Mouse (Mus musculus): ENCODE results near the gene Faf1. TPM values are rescaled to one million over a fixed set of nuclear protein-coding genes. Genes with fewer than 3 reads are reported as not detected.
A peak's percentile ranks its signal among the peaks of the same experiment; 100 is the strongest.

The Faf1 gene
- polyA plus RNA-seq (2012; rRNA removed) (4.1 and 7.3 TPM in 2 replicates), polyA plus RNA-seq (2014; fragmentation: Nextera tagmentation; extraction: Ambion mirVana) (16.6 and 19.2 TPM in 2 replicates)

- peak; percentile 97 for ATAC-seq (ENCODE audit: insufficient read depth)
- H3K4me2 ChIP-seq (ENCODE audit: low read depth) = peak within 1 kb of the TSS; percentile 84
- no peaks in the 10 kb centered on the region for H3K27me3 ChIP-seq (ENCODE audit: control insufficient read depth, insufficient read depth, low read length)
- H3K9ac ChIP-seq (replicated peaks) = peak within 1 kb of the TSS; percentile 90
- TF ChIP-seq EP300 (IDR thresholded peaks at IDR 0.05; ENCODE audit: low read depth) = peak; percentile 22; the same call in 1 of the 2 replicates
- peak; percentile 56; the same call in 1 of the 2 replicates for TF ChIP-seq CTCF (IDR thresholded peaks at IDR 0.05; ENCODE audit: low read depth)
- peak within 1 kb of the TSS; percentile 79 to 86 for H3K4me3 ChIP-seq (ENCODE audit: insufficient read depth in 1 of 2, low read depth in 2 of 2, low read length in 2 of 2)
- H3K36me3 ChIP-seq (replicated peaks; ENCODE audit: control insufficient read depth, insufficient read depth, low read depth) = no peaks in the 10 kb centered on the region
- peaks cover 2 to 8% of the 10 kb centered on the region in 2 experiments for H3K4me1 ChIP-seq (replicated peaks; ENCODE audit: control insufficient read depth in 2 of 2, insufficient read depth in 2 of 2, low read length in 1 of 2)
- H3K27ac ChIP-seq = peak within 1 kb of the TSS; percentile 88
- no peaks in the 10 kb centered on the region for H3K9me3 ChIP-seq (ENCODE audit: control insufficient read depth, low read length)
- under 1% methylated on average over 106 of the region's 107 CpGs for WGBS (ENCODE audit: insufficient replicate concordance)
- DNase-seq (ENCODE audit: low read depth in 3 of 3, low spot score in 3 of 3) = peak; percentile 94 to 95 (median 94)
These were observed at the start of gene Faf1 for GRCm38 (mm10) chr4:109676218-109677215. Faf1 (plus strand) TSS chr4:109676588.

GRCm38 (mm10) chr4:109630215-109630614 lies 46.2 kb upstream of the Faf1 start:
- no peak overlapping the region for H3K9ac ChIP-seq (replicated peaks)
- H3K4me3 ChIP-seq (ENCODE audit: insufficient read depth in 1 of 2, low read depth in 2 of 2, low read length in 2 of 2) = no peak overlapping the region
- H3K36me3 ChIP-seq (replicated peaks; ENCODE audit: control insufficient read depth, insufficient read depth, low read depth) = no peaks in the 10 kb centered on the region
- H3K9me3 ChIP-seq (ENCODE audit: control insufficient read depth, low read length) = no peaks in the 10 kb centered on the region
- 27% methylated on average over 2 of the region's 2 CpGs for whole genome bisulfite sequencing (ENCODE audit: insufficient replicate concordance)
- H3K27ac ChIP-seq = no peak overlapping the region
- no peaks in the 10 kb centered on the region for H3K27me3 ChIP-seq (ENCODE audit: control insufficient read depth, insufficient read depth, low read length)
- ATAC-seq (ENCODE audit: insufficient read depth) = no peak
- DNase-seq (ENCODE audit: low read depth in 3 of 3, low spot score in 3 of 3) = no peak
- TF ChIP-seq CTCF (IDR thresholded peaks at IDR 0.05; ENCODE audit: low read depth) = no peak
- no peak overlapping the region for H3K4me2 ChIP-seq (ENCODE audit: low read depth)
- no peaks in the 10 kb centered on the region for H3K4me1 ChIP-seq (replicated peaks; ENCODE audit: control insufficient read depth in 2 of 2, insufficient read depth in 2 of 2, low read length in 1 of 2)

GRCm38 (mm10) chr4:109631029-109631428 lies 45.4 kb upstream of the Faf1 start:
- ATAC-seq (ENCODE audit: insufficient read depth) (no peak), DNase-seq (ENCODE audit: low read depth in 3 of 3, low spot score in 3 of 3) (no peak)
- H3K9me3 ChIP-seq (ENCODE audit: control insufficient read depth, low read length) = no peaks in the 10 kb centered on the region
- TF ChIP-seq EP300 (IDR thresholded peaks at IDR 0.05; ENCODE audit: low read depth) = no peak
- no peak overlapping the region for H3K27ac ChIP-seq
- H3K9ac ChIP-seq (replicated peaks) = no peak overlapping the region
- H3K36me3 ChIP-seq (replicated peaks; ENCODE audit: control insufficient read depth, insufficient read depth, low read depth) = no peaks in the 10 kb centered on the region
- H3K4me1 ChIP-seq (replicated peaks; ENCODE audit: control insufficient read depth in 2 of 2, insufficient read depth in 2 of 2, low read length in 1 of 2) = no peaks in the 10 kb centered on the region
- WGBS (ENCODE audit: insufficient replicate concordance) = 70% methylated on average over 4 of the region's 4 CpGs
- H3K4me3 ChIP-seq (ENCODE audit: insufficient read depth in 1 of 2, low read depth in 2 of 2, low read length in 2 of 2) = no peak overlapping the region
- H3K4me2 ChIP-seq (ENCODE audit: low read depth) = no peak overlapping the region
- H3K27me3 ChIP-seq (ENCODE audit: control insufficient read depth, insufficient read depth, low read length) = no peaks in the 10 kb centered on the region

GRCm38 (mm10) chr4:109634971-109635370 lies 41.4 kb upstream of the Faf1 start:
- Histone ChIP-seq H3K27ac (no peak overlapping the region), H3K36me3 (replicated peaks; ENCODE audit: control insufficient read depth, insufficient read depth, low read depth) (no peaks in the 10 kb centered on the region), H3K9me3 (ENCODE audit: control insufficient read depth, low read length) (no peaks in the 10 kb centered on the region), H3K4me3 (ENCODE audit: insufficient read depth in 1 of 2, low read depth in 2 of 2, low read length in 2 of 2) (no peak overlapping the region), H3K9ac (replicated peaks) (no peak overlapping the region), H3K4me1 (replicated peaks; ENCODE audit: control insufficient read depth in 2 of 2, insufficient read depth in 2 of 2, low read length in 1 of 2) (no peaks in the 10 kb centered on the region), H3K27me3 (ENCODE audit: control insufficient read depth, insufficient read depth, low read length) (no peaks in the 10 kb centered on the region), H3K4me2 (ENCODE audit: low read depth) (no peak overlapping the region)
- WGBS (ENCODE audit: insufficient replicate concordance) = 73% methylated on average over 2 of the region's 2 CpGs
- no peak for ATAC-seq (ENCODE audit: insufficient read depth)
- peak; percentile 69 for TF ChIP-seq CTCF (IDR thresholded peaks at IDR 0.05; ENCODE audit: low read depth)
- TF ChIP-seq EP300 (IDR thresholded peaks at IDR 0.05; ENCODE audit: low read depth) = no peak
- no peak for DNase-seq (ENCODE audit: low read depth in 3 of 3, low spot score in 3 of 3)

GRCm38 (mm10) chr4:109639356-109639755 lies 37.0 kb upstream of the Faf1 start:
- TF ChIP-seq EP300 (IDR thresholded peaks at IDR 0.05; ENCODE audit: low read depth) = no peak
- H3K9ac ChIP-seq (replicated peaks) = no peak overlapping the region
- H3K27ac ChIP-seq = no peak overlapping the region
- H3K4me2 ChIP-seq (ENCODE audit: low read depth) = no peak overlapping the region
- DNase-seq (ENCODE audit: low read depth in 3 of 3, low spot score in 3 of 3) = no peak
- no peaks in the 10 kb centered on the region for H3K4me1 ChIP-seq (replicated peaks; ENCODE audit: control insufficient read depth in 2 of 2, insufficient read depth in 2 of 2, low read length in 1 of 2)
- no peaks in the 10 kb centered on the region for H3K36me3 ChIP-seq (replicated peaks; ENCODE audit: control insufficient read depth, insufficient read depth, low read depth)
- no peaks in the 10 kb centered on the region for H3K9me3 ChIP-seq (ENCODE audit: control insufficient read depth, low read length)
- 55% methylated on average over 9 of the region's 9 CpGs for WGBS (ENCODE audit: insufficient replicate concordance)
- ATAC-seq (ENCODE audit: insufficient read depth) = no peak
- H3K27me3 ChIP-seq (ENCODE audit: control insufficient read depth, insufficient read depth, low read length) = no peaks in the 10 kb centered on the region
- H3K4me3 ChIP-seq (ENCODE audit: insufficient read depth in 1 of 2, low read depth in 2 of 2, low read length in 2 of 2) = no peak overlapping the region

Data from liver, embryonic 14.5 days (tissue).